Mouse (Mus musculus): ENCODE data around the gene Pde3a.
"Not testable (repeated sequence)": the region's sequence is repeated elsewhere in the genome, so short reads cannot be mapped to it uniquely, and the experiment has no call there.

Gene Pde3a

GRCm38 (mm10) chr6:141267888-141268570 lies 19.0 kb downstream of the Pde3a start:
- no peak for DNase-seq

GRCm38 (mm10) chr6:141268871-141269270 lies 19.8 kb downstream of the Pde3a start:
- DNase-seq = no peak

GRCm38 (mm10) chr6:141271133-141271532 lies 22.1 kb downstream of the Pde3a start:
- no peak for DNase-seq

GRCm38 (mm10) chr6:141271579-141271978 lies 22.5 kb downstream of the Pde3a start:
- no peak for DNase-seq

GRCm38 (mm10) chr6:141273685-141274084 lies 24.6 kb downstream of the Pde3a start:
- DNase-seq = no peak

GRCm38 (mm10) chr6:141281685-141282084 lies 32.6 kb downstream of the Pde3a start:
- no peak for DNase-seq

- no peak for DNase-seq
Observed at GRCm38 (mm10) chr6:141282796-141283195, 33.7 kb downstream of the Pde3a start.

GRCm38 (mm10) chr6:141291195-141291594 lies 42.1 kb downstream of the Pde3a start:
- no peak for DNase-seq

- DNase-seq = no peak
Observed at GRCm38 (mm10) chr6:141292826-141293459, 43.9 kb downstream of the Pde3a start.

- no peak for DNase-seq
Observed at GRCm38 (mm10) chr6:141293460-141293853, 44.4 kb downstream of the Pde3a start.

- no peak for DNase-seq
Observed at GRCm38 (mm10) chr6:141295264-141295663, 46.2 kb downstream of the Pde3a start.

GRCm38 (mm10) chr6:141301750-141302748 lies 53.0 kb downstream of the Pde3a start:
- no peak for DNase-seq

- DNase-seq = no peak
Observed at GRCm38 (mm10) chr6:141302842-141303241, 53.8 kb downstream of the Pde3a start.

- DNase-seq = no peak
Observed at GRCm38 (mm10) chr6:141307326-141307725, 58.3 kb downstream of the Pde3a start.

- peak in 1 of 2 experiments; percentile 18 for DNase-seq
Observed at GRCm38 (mm10) chr6:141308451-141308850, 59.4 kb downstream of the Pde3a start.

GRCm38 (mm10) chr6:141309872-141310271 lies 60.8 kb downstream of the Pde3a start:
- no peak for DNase-seq

GRCm38 (mm10) chr6:141310351-141310750 lies 61.3 kb downstream of the Pde3a start:
- DNase-seq = no peak

GRCm38 (mm10) chr6:141311615-141312014 lies 62.5 kb downstream of the Pde3a start:
- DNase-seq = no peak

- no peak for DNase-seq
Observed at GRCm38 (mm10) chr6:141313112-141313511, 64.0 kb downstream of the Pde3a start.

- no peak for DNase-seq
Observed at GRCm38 (mm10) chr6:141318440-141318839, 69.4 kb downstream of the Pde3a start.

- no peak for DNase-seq
Observed at GRCm38 (mm10) chr6:141321253-141321652, 72.2 kb downstream of the Pde3a start.

GRCm38 (mm10) chr6:141322961-141323360 lies 73.9 kb downstream of the Pde3a start:
- no peak for DNase-seq

GRCm38 (mm10) chr6:141327134-141327533 lies 78.1 kb downstream of the Pde3a start:
- DNase-seq = not testable (repeated sequence)
